Mouse (Mus musculus): ENCODE measurements around the gene Inpp4b.

The Inpp4b gene

GRCm38 (mm10) chr8:81478674-81479073 is 136.3 kb downstream of the Inpp4b start:
- DNase-seq (ENCODE audit: low spot score): no peak

- no peak for DNase-seq (ENCODE audit: low spot score)
These were observed 141.5 kb downstream of the Inpp4b start for GRCm38 (mm10) chr8:81483834-81484233.

- no peak for DNase-seq (ENCODE audit: low spot score)
These were observed 143.3 kb downstream of the Inpp4b start for GRCm38 (mm10) chr8:81485626-81486025.

GRCm38 (mm10) chr8:81489894-81490661 is 147.7 kb downstream of the Inpp4b start:
- no peak for DNase-seq (ENCODE audit: low spot score)

GRCm38 (mm10) chr8:81491097-81491705 is 148.8 kb downstream of the Inpp4b start:
- DNase-seq (ENCODE audit: low spot score): no peak

GRCm38 (mm10) chr8:81491706-81492204 is 149.4 kb downstream of the Inpp4b start:
- no peak for DNase-seq (ENCODE audit: low spot score)

GRCm38 (mm10) chr8:81494823-81495222 is 152.5 kb downstream of the Inpp4b start:
- DNase-seq (ENCODE audit: low spot score): no peak

- no peak for DNase-seq (ENCODE audit: low spot score)
These were observed 155.3 kb downstream of the Inpp4b start for GRCm38 (mm10) chr8:81497646-81498045.

GRCm38 (mm10) chr8:81502216-81502615 is 159.9 kb downstream of the Inpp4b start:
- DNase-seq (ENCODE audit: low spot score): no peak

- no peak for DNase-seq (ENCODE audit: low spot score)
These were observed 160.6 kb downstream of the Inpp4b start for GRCm38 (mm10) chr8:81502982-81503381.

- no peak for DNase-seq (ENCODE audit: low spot score)
These were observed 170.5 kb downstream of the Inpp4b start for GRCm38 (mm10) chr8:81512826-81513225.

GRCm38 (mm10) chr8:81514425-81514824 is 172.1 kb downstream of the Inpp4b start:
- no peak for DNase-seq (ENCODE audit: low spot score)

- no peak for DNase-seq (ENCODE audit: low spot score)
These were observed 179.7 kb downstream of the Inpp4b start for GRCm38 (mm10) chr8:81522085-81522484.

GRCm38 (mm10) chr8:81524561-81524960 is 182.2 kb downstream of the Inpp4b start:
- DNase-seq (ENCODE audit: low spot score): no peak

GRCm38 (mm10) chr8:81527661-81528060 is 185.3 kb downstream of the Inpp4b start:
- DNase-seq (ENCODE audit: low spot score): no peak

GRCm38 (mm10) chr8:81538310-81538709 is 196.0 kb downstream of the Inpp4b start:
- no peak for DNase-seq (ENCODE audit: low spot score)

- DNase-seq (ENCODE audit: low spot score): no peak
These were observed 216.2 kb downstream of the Inpp4b start for GRCm38 (mm10) chr8:81558550-81558949.

- DNase-seq (ENCODE audit: low spot score): no peak
These were observed 220.0 kb downstream of the Inpp4b start for GRCm38 (mm10) chr8:81562405-81562804.

- DNase-seq (ENCODE audit: low spot score): no peak
These were observed 223.1 kb downstream of the Inpp4b start for GRCm38 (mm10) chr8:81565484-81565883.

GRCm38 (mm10) chr8:81572319-81573104 is 230.2 kb downstream of the Inpp4b start:
- no peak for DNase-seq (ENCODE audit: low spot score)

- no peak for DNase-seq (ENCODE audit: low spot score)
These were observed 233.0 kb downstream of the Inpp4b start for GRCm38 (mm10) chr8:81575268-81575917.

GRCm38 (mm10) chr8:81578951-81579350 is 236.6 kb downstream of the Inpp4b start:
- DNase-seq (ENCODE audit: low spot score): no peak
